Mouse (Mus musculus) left cerebral cortex, adult 8-10 months (tissue): ENCODE measurements around the gene Sipa1l1. TPM values are rescaled to one million over a fixed set of nuclear protein-coding genes. Genes with fewer than 3 reads are reported as not detected.
"Not testable (repeated sequence)": the region's sequence is repeated elsewhere in the genome, so short reads cannot be mapped to it uniquely, and the experiment has no call there.

Source experiments
- DNase-seq, 2 experiments: peaks; one replicate each; pipeline ENCODE4 v3.0.0; 2022; ENCODE audit warnings: low spot score in 2 of 2
- total RNA-seq, 4 experiments: library from RNA; stranded (reverse); gene quantifications; 2 replicates each; pipeline ENCODE4 v1.2.4; 2022

Sipa1l1 gene
- total RNA-seq, 4 experiments from 2014 or later: 245 to 307 (median 281) TPM

GRCm38 (mm10) chr12:82175709-82176108, 6.6 kb downstream of the Sipa1l1 start:
- DNase-seq: no peak

- DNase-seq: no peak
These were observed 9.5 kb downstream of the Sipa1l1 start for GRCm38 (mm10) chr12:82178636-82179035.

- DNase-seq: no peak
These were observed 10.5 kb downstream of the Sipa1l1 start for GRCm38 (mm10) chr12:82179626-82180025.

GRCm38 (mm10) chr12:82186156-82186555, 17.0 kb downstream of the Sipa1l1 start:
- not testable (repeated sequence) for DNase-seq

- no peak for DNase-seq
These were observed 17.6 kb downstream of the Sipa1l1 start for GRCm38 (mm10) chr12:82186740-82187139.

GRCm38 (mm10) chr12:82187178-82187839, 18.2 kb downstream of the Sipa1l1 start:
- no peak for DNase-seq

- DNase-seq: no peak
These were observed 19.4 kb downstream of the Sipa1l1 start for GRCm38 (mm10) chr12:82188321-82189075.

GRCm38 (mm10) chr12:82189076-82189675, 20.1 kb downstream of the Sipa1l1 start:
- DNase-seq: no peak

- no peak for DNase-seq
These were observed 20.8 kb downstream of the Sipa1l1 start for GRCm38 (mm10) chr12:82189715-82190581.

- no peak for DNase-seq
These were observed 21.5 kb downstream of the Sipa1l1 start for GRCm38 (mm10) chr12:82190582-82190965.

GRCm38 (mm10) chr12:82191686-82192085, 22.6 kb downstream of the Sipa1l1 start:
- DNase-seq: no peak

- DNase-seq: no peak
These were observed 23.5 kb downstream of the Sipa1l1 start for GRCm38 (mm10) chr12:82192641-82193054.

- DNase-seq: no peak
These were observed 24.4 kb downstream of the Sipa1l1 start for GRCm38 (mm10) chr12:82193476-82193875.

GRCm38 (mm10) chr12:82194919-82195318, 25.8 kb downstream of the Sipa1l1 start:
- no peak for DNase-seq

GRCm38 (mm10) chr12:82196213-82196612, 27.1 kb downstream of the Sipa1l1 start:
- no peak for DNase-seq

GRCm38 (mm10) chr12:82196615-82197146, 27.6 kb downstream of the Sipa1l1 start:
- no peak for DNase-seq

GRCm38 (mm10) chr12:82197207-82197606, 28.1 kb downstream of the Sipa1l1 start:
- no peak for DNase-seq

GRCm38 (mm10) chr12:82199286-82199685, 30.2 kb downstream of the Sipa1l1 start:
- no peak for DNase-seq

GRCm38 (mm10) chr12:82204106-82204505, 35.0 kb downstream of the Sipa1l1 start:
- DNase-seq: no peak

GRCm38 (mm10) chr12:82206857-82207647, 37.9 kb downstream of the Sipa1l1 start:
- DNase-seq: no peak
